Mouse (Mus musculus): ENCODE results near the gene Rps27l. TPM values are rescaled to one million over a fixed set of nuclear protein-coding genes. Genes with fewer than 3 reads are reported as not detected.

Gene Rps27l
- total RNA-seq, 2 experiments from 2014 or later, result 290 to 293 TPM

DNA sequence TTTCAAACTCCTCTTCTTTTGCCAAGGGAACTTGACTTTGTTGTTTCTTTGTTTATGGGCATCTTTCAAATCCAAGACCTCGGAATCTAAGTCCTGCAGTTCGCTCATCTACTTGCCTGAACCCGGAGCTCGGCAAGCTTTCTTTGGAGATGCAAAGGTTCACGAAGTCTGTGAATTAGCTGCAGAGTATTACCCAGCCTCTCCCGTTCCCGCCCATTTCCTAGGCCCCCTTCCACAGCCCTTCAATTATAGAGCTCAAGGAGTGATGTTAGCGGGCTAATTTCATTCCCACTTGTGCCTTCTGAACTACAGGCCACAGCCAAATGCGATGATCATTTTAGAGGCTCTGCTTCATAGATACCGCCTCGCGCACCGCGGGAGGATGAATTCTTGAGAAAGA is 25.9 kb upstream of the Rps27l start:
- no peak for DNase-seq (ENCODE audit: low spot score in 2 of 2)

DNA sequence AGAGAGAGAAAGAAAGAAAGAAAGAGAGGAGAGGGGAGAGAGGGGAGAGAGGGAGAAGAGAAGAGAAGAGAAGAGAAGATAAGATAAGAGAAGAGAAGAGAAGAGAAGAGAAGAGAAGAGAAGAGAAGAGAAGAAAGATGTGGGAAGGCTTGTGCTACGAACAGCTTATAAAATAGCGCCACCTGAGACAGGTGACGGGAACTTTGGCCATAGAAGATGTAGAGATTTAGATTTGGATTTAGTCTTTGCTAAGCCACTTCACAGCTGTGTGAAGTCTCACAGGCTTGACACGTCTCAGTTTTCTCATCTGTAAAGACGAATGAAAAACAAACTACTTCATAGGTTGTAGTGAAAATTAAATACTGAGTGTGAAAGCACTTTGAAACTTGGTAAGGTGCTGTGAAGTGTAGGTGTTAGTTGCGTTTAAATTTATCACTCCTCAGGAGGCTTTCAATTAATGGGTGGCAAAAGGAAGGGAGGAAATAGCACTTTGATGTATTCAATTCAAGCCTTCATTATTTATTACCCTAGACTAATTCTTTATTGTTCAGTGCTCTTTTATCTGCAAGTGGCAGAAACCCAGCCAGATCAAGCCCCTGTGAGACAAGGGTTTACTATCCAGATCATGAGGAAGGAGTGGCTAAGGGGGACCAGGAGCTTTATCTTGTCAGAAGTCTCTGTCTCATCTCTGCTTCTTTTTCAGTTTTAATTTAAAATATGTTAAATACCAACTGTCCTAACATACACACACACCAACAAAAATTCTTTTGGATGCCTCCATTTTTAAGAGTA is 25.2 kb upstream of the Rps27l start:
- no peak for DNase-seq (ENCODE audit: low spot score in 2 of 2)

DNA sequence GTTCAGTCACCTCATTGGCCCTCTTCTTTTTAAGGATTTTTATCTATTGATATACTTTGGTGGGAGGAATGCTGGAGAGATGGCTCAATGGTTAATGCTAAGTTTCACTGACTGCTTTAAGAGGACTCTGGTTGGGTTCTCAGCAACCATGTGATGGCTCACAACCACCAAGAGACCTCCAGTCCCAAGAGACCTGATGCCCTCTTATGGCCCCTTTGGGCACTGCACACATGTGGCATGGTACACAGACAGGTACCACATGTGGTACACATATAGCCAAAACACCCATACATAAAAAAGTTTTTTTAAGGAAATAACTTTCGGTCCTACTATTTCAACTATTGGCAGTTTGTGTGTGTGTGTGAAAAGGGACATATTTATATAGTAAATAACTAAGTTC is 23.8 kb upstream of the Rps27l start:
- DNase-seq (ENCODE audit: low spot score in 2 of 2), result no peak

DNA sequence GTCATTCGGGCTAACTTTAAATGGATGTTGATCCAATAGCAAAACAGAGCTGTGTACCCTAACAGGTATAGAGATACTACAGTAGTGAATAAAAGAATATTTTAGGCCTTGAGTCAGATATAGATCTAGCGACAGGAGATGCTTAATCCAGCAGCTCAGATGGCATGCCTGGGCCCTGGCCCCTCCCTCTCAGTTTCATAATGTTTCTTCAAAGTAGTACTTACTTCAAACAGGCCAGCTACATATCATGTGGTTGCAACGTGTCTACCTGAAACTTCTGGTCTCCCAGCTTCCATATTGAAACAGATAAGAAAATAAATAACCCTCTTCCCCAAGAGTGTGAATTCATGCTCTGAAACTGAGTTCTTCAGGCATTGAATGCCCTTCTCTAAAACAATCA is 20.0 kb upstream of the Rps27l start:
- no peak for DNase-seq (ENCODE audit: low spot score in 2 of 2)

DNA sequence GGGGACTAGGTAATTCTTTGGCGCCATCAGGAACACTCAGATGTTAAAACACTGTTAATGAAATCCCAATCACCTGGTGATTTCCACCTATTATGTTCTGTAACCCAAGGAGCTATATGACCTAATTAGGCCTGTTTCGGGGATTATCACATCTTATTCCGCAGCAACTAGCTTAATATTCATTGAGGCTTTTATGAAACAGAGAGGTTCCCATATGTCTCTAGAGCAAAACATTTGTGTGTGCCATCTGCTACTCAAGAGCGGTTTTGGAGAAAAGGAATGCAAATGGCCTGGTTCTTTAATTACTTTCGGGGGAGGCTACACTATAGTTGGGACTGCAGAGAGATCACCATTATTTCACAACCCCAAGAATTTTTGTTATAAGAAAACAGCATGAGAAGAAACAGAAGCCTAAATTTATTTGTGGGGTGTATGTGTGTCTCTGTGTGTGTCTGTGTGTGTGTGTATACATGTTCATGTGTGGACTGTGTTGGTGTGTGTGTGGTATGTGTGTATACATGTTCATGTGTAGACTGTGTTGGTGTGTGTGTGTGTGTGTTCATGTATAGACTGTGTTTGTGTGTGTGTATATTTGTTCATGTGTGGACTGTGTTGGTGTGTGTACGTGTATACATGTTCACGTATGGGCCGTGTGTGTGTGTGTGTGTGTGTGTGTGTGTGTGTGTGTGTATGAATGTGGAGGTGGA is 18.0 kb upstream of the Rps27l start:
- DNase-seq (ENCODE audit: low spot score in 2 of 2), result no peak

DNA sequence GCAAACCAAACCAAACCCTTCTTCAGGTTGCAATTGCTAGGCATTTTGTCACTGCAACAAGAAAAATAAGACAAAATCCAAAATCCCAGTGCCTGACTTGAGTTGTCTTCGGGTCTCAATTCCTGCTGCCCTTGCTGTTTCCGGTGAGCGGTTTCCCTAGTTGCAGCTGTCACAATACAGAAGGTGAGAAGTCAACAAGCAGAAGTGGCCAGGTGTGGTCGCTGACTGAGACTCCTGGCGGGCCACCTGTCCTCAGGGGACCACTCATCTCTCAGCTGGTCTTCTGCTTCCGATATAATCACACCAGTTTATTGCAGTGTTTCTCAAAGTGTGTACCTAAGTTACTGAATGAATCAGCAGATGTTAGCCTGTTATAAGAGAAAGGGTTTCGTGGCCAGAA is 15.5 kb upstream of the Rps27l start:
- no peak for DNase-seq (ENCODE audit: low spot score in 2 of 2)

DNA sequence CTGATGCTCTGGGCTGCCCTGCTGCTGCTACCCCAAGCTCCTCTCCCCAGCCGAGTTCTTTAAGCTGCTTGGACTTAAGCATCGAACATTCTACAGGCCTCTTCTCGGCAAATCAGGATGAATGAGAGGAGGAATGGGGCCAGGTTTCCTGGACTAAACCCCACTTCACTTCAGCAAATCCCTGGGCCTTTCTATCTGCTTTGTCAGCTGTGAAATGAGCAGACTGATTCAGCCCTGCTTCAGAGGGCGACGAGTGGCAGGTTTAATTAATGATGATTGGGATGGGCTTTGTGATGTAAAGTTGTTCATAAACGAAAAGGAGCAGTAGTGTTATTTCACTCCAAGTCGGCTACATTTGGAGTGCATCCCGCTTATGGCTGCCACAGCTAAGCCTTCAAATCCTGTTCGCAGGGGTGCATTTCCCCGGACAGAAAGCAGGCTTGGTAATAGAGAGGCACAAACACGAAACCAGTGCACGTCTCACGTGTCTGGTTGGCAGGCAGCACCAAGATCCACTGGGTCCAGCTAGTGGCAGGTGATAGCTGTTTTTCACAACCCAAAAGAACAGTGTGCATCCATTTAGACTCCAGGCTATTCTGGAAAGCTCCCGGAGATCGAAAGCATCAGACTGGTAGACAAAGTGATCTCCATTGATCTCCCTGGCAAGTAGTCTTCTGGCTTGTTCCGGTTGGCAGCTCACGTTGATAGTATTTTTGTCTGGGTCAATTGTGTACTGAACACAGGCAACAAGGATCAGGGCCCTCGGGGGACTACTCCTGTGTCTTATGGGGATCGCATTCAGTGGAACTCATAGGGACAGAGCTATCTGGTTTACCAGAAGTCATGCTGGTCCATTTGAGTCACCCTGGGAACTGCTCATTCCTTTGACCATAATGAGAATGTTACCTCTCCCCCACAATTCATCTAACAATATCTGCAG is 11.7 kb upstream of the Rps27l start:
- DNase-seq (ENCODE audit: low spot score in 2 of 2), result no peak

DNA sequence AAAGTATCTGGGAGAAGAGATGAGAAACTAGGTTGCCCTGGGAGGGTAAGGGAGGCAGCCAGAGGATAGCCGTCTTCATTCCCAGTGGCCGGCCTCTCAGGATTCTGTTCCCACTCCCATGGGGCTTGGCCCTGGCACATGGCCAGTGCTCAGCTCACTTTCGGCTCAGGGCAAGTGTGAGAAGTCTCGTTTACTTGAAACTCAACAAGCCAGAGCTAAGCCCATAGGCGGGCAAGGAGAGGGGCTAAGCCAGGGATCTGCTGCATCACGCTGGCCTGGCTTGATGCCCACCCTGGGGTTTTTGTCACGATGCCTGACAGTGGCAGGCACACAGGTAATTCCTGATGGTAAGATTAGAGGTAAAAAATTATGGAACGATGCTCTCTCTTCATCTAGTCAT is 8.4 kb upstream of the Rps27l start:
- DNase-seq (ENCODE audit: low spot score in 2 of 2), result no peak

DNA sequence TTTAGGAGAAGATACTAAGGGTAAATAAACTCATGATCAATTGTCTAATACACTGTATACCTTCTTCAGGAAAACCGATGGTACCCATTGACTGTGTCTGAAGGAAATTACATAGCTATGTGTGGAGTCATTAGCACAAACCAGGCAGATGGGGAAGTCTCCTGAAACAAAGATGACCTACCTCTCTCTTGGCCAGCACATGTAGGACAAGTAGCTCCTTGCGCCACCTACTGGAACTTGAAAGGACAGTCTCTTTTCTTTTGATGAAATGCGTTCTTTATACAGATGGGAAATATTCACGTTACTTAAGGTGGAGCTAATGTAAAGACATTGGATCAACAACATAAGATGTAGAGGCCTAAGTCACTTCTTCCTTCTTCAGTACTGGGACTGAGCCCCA is 7.0 kb upstream of the Rps27l start:
- DNase-seq (ENCODE audit: low spot score in 2 of 2), result peak in 1 of 2 experiments; percentile 27

DNA sequence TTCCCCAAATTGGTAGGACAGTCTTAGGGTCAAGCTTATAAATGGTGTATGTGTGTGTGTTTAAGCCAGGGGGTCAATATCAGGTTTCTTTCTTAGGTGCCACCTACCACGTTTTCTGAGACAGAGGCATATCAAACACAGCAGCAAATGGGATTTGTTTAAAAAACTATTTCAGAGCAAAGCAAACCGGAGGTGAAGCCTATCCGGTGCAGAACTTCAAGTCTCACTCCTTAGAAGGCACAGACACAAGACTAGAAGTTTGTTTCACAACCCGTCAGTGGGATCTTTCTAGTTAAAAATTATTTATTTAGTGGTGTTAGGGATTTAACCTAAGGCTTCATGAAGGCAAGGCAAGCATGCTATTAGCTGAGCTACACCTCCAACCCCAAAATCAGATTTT is 725 bp upstream of the Rps27l start:
- DNase-seq (ENCODE audit: low spot score in 2 of 2), result no peak

DNA sequence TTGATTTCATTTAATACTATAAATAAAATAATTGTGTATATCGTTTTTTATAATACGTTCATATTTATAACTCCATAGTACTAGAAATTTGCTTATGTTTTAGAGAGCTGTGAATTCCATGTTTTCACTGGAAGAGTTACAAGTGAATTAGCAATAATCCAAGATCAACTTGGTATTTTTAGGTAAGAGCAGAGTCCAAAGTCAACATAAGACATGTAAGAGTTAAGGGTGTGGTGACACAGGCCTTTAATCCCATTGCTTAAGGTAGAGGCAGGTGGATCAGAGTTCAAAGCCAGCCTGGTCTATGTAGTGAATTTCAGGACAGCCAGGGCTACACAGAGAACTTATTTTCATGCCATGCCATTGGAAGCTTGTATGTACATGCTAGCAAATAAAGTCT is 2.6 kb downstream of the Rps27l start:
- no peak for DNase-seq (ENCODE audit: low spot score in 2 of 2)

DNA sequence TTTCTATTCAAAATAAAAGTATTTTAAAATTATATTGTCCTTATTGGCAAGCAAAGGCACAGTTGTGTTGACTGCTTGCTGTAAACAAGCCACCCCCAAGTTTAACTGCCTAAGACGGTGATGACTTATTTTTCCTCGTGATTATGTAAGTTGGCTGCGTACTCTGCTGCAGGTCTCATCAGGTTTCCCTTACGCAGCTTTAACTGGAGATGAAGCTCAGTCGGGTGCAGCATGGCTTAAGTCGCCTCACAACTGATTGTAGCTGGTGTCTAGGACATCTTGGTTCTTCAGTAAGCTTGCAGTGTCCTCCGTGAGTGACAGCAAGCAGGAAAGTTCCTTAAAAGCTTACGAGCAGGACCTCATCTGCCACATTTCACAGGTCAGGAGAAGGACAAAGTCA is 6.4 kb downstream of the Rps27l start:
- DNase-seq (ENCODE audit: low spot score in 2 of 2), result no peak

DNA sequence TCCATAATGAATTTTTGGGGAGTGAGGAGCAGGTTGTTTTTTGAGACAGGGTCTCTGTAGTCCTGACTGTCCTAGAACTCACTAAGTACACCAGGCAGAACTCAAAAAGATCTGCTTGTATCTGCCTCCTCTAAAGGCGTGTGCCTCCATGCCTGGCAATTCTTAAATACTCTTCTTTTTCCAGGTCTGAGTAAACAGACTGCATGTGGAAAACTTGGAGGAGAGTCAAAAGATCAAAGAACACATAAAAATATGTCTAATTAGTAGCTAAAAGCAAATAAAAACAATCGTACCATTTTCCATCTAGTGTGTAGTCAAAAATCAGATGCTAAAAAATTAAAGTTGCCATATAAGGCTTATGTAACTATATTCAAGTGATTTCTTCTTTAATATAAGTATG is 7.0 kb downstream of the Rps27l start:
- DNase-seq (ENCODE audit: low spot score in 2 of 2), result no peak

DNA sequence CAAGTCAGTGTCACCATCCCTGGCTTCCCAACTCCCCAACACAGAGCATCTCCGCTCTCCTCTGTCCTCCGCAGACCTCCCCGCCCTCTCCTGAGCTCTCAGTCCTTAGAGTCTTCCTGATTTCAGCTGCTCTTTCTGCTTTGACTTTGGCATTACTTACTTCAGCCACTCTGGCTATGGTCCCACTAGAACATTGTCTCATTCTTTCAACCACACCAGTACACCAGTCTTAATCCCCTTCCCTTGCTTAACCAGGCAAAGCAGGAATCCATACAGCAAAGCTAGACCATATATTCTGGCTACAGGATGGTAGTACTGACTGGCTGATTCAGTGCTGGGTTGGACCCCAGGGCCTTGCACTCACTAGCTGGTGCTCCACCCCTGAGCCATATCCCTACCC is 11.6 kb downstream of the Rps27l start:
- DNase-seq (ENCODE audit: low spot score in 2 of 2), result no peak

DNA sequence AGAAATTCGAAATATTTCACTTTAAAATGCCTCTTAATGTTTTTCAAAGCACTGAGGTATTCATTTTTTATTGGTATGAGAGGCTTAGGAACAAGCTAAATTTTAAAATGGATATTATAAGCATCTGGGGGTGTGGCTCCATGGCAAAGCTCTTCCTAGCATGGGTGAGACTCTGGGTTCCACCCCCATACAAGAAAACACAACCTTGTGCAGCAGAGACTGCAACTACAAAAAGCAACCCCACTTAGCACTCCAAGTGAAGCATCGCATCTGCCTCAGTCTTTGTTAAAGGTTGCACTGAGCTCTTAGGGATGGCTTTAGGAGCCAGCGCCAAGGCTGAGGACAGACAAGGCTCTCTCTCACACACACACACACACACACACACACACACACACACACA is 15.6 kb downstream of the Rps27l start:
- no peak for DNase-seq (ENCODE audit: low spot score in 2 of 2)

DNA sequence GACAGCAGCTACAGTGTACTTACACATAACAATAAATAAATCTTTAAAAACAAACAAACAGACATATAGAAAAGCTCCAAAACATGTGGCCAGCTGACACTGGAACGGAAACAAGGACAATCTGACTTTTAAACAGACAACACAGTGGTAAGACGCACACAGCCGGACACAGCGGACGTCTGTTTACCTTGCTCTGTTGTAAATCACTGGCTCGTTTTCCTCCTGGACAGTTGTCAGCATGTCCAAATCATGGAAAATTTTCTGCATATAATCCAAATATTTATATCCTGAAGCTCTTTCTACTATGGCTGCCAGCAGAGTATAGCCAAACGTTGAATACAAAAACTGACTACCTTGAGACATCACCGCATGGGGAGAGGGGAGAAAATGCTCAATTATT is 21.6 kb downstream of the Rps27l start:
- no peak for DNase-seq (ENCODE audit: low spot score in 2 of 2)

DNA sequence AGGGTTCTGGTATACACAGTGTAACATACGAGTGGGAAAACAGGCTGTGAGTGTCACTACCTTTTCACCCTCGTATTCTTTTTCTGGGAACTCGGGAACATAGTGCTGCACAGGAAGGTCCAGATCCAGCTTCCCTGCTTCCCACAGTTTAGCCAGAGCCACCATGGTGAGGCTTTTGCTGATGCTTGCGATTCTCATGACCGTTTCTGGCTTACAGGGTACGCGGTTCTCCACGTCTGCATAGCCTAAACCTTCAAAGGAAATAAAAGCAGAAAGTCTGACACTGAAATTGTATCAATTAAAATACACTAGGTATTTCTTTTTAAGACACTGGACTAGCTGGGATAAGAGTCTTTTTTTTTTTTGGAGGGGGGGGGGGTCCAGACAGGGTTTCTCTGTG is 25.2 kb downstream of the Rps27l start:
- no peak for DNase-seq (ENCODE audit: low spot score in 2 of 2)

DNA sequence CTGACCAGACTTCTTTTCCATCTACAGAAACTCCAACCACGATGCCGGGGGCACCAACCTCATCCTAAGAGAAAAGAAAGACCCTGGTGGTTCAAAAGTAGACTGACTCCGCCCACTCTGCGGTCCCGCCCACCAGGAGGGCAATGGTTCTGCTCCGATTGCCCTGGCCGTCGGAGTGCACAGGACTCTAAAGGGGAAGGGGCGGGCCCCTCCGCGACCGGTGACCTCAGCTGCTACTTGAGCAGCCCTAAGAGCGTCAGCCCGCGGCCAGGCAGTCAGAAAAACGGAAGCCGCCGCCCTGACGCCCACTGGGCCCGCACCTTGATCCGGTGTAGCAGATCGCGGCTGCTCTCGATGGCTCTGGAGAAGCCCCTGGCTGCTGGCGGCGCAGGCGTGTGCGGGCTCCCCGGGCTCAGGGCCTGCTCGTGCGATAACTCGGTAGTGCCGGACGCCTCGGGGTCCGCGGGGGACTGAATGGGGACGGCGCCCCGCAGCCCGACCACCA is 28.9 kb downstream of the Rps27l start:
- peak; percentile 62 to 75 for DNase-seq (ENCODE audit: low spot score in 2 of 2)

DNA sequence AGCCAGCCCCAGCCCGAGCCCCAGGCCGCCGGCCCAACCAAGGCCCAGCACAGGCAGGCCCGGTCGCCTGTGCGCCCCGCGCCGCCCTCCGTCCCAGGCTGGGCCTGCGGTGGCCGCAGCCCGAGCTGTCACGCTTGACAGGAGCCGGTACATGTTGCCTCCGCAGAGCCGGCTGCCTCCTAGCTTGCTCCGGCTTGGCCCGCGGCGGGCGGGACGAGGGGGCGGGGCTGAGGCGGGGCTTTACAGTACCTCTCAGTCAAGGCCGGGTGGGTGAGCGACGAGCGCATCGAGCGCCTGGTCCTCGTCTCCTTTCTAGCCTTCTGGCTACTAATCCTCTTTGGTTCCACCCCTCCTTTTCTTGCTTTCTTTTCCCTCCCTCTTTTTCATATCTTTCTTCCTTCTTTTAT is 29.4 kb downstream of the Rps27l start, which contains the start of gene Lactb:
Lactb (minus strand) TSS at position 246 of the 407 bp plus-strand sequence.
- peak; percentile 93 to 94 for DNase-seq (ENCODE audit: low spot score in 2 of 2)

DNA sequence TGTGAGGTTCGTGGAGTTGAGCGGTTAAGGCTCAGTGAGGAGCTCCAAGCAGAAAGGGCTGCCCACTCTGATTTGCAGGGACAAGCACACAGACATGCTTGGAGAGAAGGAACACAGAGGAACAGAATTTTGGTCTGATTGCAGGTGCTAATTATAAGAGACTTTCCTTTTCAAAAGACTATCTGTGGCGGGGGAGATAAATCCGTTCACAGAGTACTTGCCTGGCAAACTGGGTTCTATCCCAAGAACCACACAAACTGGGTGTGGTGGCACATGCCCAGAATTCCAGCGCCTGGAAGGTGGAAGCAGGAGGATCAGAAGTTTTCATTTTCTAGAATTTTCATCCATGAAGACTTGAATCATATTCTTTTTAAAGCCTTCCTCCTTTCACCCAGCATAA is 31.2 kb downstream of the Rps27l start:
- no peak for DNase-seq (ENCODE audit: low spot score in 2 of 2)

DNA sequence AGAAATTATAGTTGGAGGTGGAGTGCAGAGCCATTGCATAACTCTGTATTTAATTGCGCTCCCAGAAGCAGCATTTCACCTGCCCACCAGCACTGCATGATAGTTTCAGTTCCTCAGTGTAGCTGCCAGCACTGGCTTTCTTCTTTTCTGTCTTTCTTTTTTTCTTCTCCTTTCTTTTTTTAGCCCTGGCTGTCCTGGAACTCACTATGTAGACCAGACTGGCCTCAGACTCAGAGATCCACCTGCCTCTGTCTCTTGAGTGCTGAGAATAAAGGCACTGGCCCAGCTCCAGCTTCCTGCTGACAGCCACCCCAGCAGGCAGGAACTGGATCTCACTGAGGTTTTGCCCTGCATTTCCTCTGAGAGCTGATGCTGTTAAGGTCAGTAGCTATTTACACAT is 32.1 kb downstream of the Rps27l start:
- no peak for DNase-seq (ENCODE audit: low spot score in 2 of 2)

Measured in adrenal gland, adult 18-20 months (tissue).